ENCODE assay signal across 17 mouse cellular contexts in genomic region chr12:100426212-100426611, GRCm38 (mm10).
DNase-seq lines count a peak whose midpoint lies in the region; ATAC-seq lines count a peak whose summit lies in the region.
"Had no signal": no experiment of that assay in that cellular context is flagged by ENCODE, and none has a peak within 500 bp of the region (broad histone marks: within the 10 kb centered on the region; RNA-seq: fewer than 3 reads in every experiment).

No protein-coding gene starts in this region.

- no peak overlapping the region for H3K4me2 ChIP-seq in kidney, embryonic 14.5 days (replicated peaks; ENCODE audit: low read depth, low read length)
- no peak overlapping the region for H3K4me2 ChIP-seq in neural tube, embryonic 11.5 days (ENCODE audit: low read depth)
- H3K4me2 ChIP-seq in neural tube, embryonic 15.5 days, result no peak overlapping the region
- H3K4me2 ChIP-seq: forebrain, embryonic 15.5 days; heart, embryonic 13.5 days had no signal

- WGBS in kidney, embryonic 14.5 days, result 39% methylated on average over 4 of the region's 4 CpGs
- 60% methylated on average over 4 of the region's 4 CpGs for WGBS in neural tube, embryonic 11.5 days
- WGBS in neural tube, embryonic 15.5 days, result 83% methylated on average over 4 of the region's 4 CpGs

- no peak overlapping the region for H3K9ac ChIP-seq in kidney, embryonic 14.5 days (ENCODE audit: low read depth, low read length)
- H3K9ac ChIP-seq in neural tube, embryonic 11.5 days (ENCODE audit: low read length), result no peak overlapping the region
- H3K9ac ChIP-seq in neural tube, embryonic 15.5 days (replicated peaks), result no peak overlapping the region
- H3K9ac ChIP-seq: forebrain, embryonic 15.5 days; heart, embryonic 13.5 days; liver, postnatal 0 days had no signal

- peak; percentile 60 for DNase-seq in adrenal gland, adult 8-10 months
- DNase-seq in adrenal gland, postnatal 10 days, result no peak
- DNase-seq in kidney, postnatal 4 days, result no peak
- DNase-seq in neural tube, embryonic 11.5 days (ENCODE audit: low spot score), result peak; percentile 17
- no peak for DNase-seq in ovary, adult 18-20 months (ENCODE audit: low spot score)
- DNase-seq: adrenal gland, postnatal 25 days; cerebellum, adult 11 months; gastrocnemius, postnatal 25 days; liver, postnatal 0 days; right cerebral cortex, postnatal 14 days; thymus, adult 18-20 months had no signal

- ATAC-seq in kidney, embryonic 14.5 days (ENCODE audit: low FRiP score, low TSS enrichment), result peak; percentile 38; the same call in 1 of the 2 replicates
- no peak for ATAC-seq in neural tube, embryonic 11.5 days (ENCODE audit: insufficient read depth, low FRiP score, low TSS enrichment)
- ATAC-seq in neural tube, embryonic 15.5 days (ENCODE audit: low FRiP score), result no peak
- ATAC-seq in neutrophil, adult 5-6 weeks (ENCODE audit: extremely low read depth, insufficient number of reproducible peaks, low FRiP score, poor library complexity, severe bottlenecking), result peak; percentile 38; the same call in 1 of the 2 replicates
- ATAC-seq: forebrain, embryonic 15.5 days; liver, postnatal 0 days; midbrain, embryonic 16.5 days had no signal

- H3K4me1 ChIP-seq in kidney, embryonic 14.5 days (ENCODE audit: control insufficient read depth, insufficient read depth, low read length), result no peaks in the 10 kb centered on the region
- no peaks in the 10 kb centered on the region for H3K4me1 ChIP-seq in neural tube, embryonic 11.5 days (ENCODE audit: control insufficient read depth, insufficient read depth, low read length)
- peaks cover 20% of the 10 kb centered on the region; the same call in 1 of the 2 replicates for H3K4me1 ChIP-seq in neural tube, embryonic 15.5 days

- H3K27ac ChIP-seq in kidney, embryonic 14.5 days (ENCODE audit: low read depth, low read length), result no peak overlapping the region
- no peak overlapping the region for H3K27ac ChIP-seq in neural tube, embryonic 11.5 days (ENCODE audit: low read depth, low read length)
- H3K27ac ChIP-seq in neural tube, embryonic 15.5 days (replicated peaks), result no peak overlapping the region; the same call in 1 of the 2 replicates
- H3K27ac ChIP-seq: forebrain, embryonic 15.5 days; heart, embryonic 13.5 days had no signal

- H3K9me3 ChIP-seq in kidney, embryonic 14.5 days (ENCODE audit: control insufficient read depth, low read length), result no peaks in the 10 kb centered on the region
- no peaks in the 10 kb centered on the region for H3K9me3 ChIP-seq in neural tube, embryonic 11.5 days (ENCODE audit: control insufficient read depth, low read length)
- H3K9me3 ChIP-seq in neural tube, embryonic 15.5 days (replicated peaks), result no peaks in the 10 kb centered on the region
- H3K9me3 ChIP-seq: forebrain, embryonic 15.5 days; heart, embryonic 13.5 days had no signal

- H3K4me3 ChIP-seq in kidney, embryonic 14.5 days (ENCODE audit: low read length), result no peak overlapping the region
- H3K4me3 ChIP-seq in neural tube, embryonic 11.5 days (ENCODE audit: low read depth, low read length), result no peak overlapping the region
- no peak overlapping the region for H3K4me3 ChIP-seq in neural tube, embryonic 15.5 days (replicated peaks)
- H3K4me3 ChIP-seq: forebrain, embryonic 15.5 days; heart, embryonic 13.5 days had no signal

- no peaks in the 10 kb centered on the region for H3K36me3 ChIP-seq in kidney, embryonic 14.5 days (ENCODE audit: control insufficient read depth, insufficient read depth, low read length)
- H3K36me3 ChIP-seq in neural tube, embryonic 11.5 days (ENCODE audit: control insufficient read depth, insufficient read depth, low read length), result no peaks in the 10 kb centered on the region
- H3K36me3 ChIP-seq in neural tube, embryonic 15.5 days, result no peaks in the 10 kb centered on the region
- H3K36me3 ChIP-seq: forebrain, embryonic 15.5 days; heart, embryonic 13.5 days had no signal

- H3K27me3 ChIP-seq in kidney, embryonic 14.5 days (ENCODE audit: control insufficient read depth, insufficient read depth, low read length), result no peaks in the 10 kb centered on the region
- no peaks in the 10 kb centered on the region for H3K27me3 ChIP-seq in neural tube, embryonic 11.5 days (ENCODE audit: control insufficient read depth, insufficient read depth, low read length)
- H3K27me3 ChIP-seq in neural tube, embryonic 15.5 days (replicated peaks), result no peaks in the 10 kb centered on the region
- H3K27me3 ChIP-seq: forebrain, embryonic 15.5 days; heart, embryonic 13.5 days had no signal

Comparison
In these comparisons a context has a peak if more than half of its experiments do, and no peak if none do; other contexts are left out.
1. DNase-seq: peak in adrenal gland, adult 8-10 months (single experiment) and neural tube, embryonic 11.5 days (single experiment); none in adrenal gland, postnatal 10 days (single experiment), kidney, postnatal 4 days (0 of 2) and ovary, adult 18-20 months (single experiment).
2. ATAC-seq: peak in kidney, embryonic 14.5 days (single experiment) and neutrophil, adult 5-6 weeks (single experiment); none in neural tube, embryonic 11.5 days (single experiment) and neural tube, embryonic 15.5 days (single experiment).